Mouse (Mus musculus): ENCODE data around the gene Fam171b.

GRCm38 (mm10) chr2:83812483-83813272 lies at the start of gene Fam171b:
- TF ChIP-seq GATA1 (IDR thresholded peaks at IDR 0.05; ENCODE audit: low read length) = no peak
- TF ChIP-seq TAL1 (IDR thresholded peaks at IDR 0.05; ENCODE audit: low read length) = no peak
